Mouse (Mus musculus): ENCODE results near the gene Peak1.
"Not testable (repeated sequence)": the region's sequence is repeated elsewhere in the genome, so short reads cannot be mapped to it uniquely, and the experiment has no call there.

DNA sequence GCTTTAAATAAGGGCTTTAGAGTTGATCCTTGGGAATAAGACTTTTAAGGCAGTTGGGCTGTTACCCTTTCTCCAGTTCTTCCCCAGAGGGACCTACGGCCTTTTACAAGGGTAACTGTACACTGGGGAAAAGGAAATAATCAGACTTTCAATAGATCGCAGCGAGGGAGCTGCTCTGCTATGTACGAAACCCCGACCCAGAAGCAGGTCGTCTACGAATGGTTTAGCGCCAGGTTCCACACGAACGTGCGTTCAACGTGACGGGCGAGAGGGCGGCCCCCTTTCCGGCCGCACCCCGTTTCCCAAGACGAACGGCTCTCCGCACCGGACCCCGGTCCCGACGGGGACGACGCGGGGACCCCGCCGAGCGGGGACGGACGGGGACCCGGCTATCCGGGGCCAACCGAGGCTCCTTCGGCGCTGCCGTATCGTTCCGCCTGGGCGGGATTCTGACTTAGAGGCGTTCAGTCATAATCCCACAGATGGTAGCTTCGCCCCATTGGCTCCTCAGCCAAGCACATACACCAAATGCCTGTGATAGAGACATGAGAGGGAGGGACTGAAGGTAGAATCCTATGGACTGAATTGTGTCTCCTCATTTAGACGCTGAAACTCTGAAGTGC is 194.3 kb downstream of the Peak1 start:
- TF ChIP-seq CTCF (IDR thresholded peaks at IDR 0.05; ENCODE audit: extremely low read depth, insufficient read depth, insufficient read length, insufficient replicate concordance); POLR2A (IDR thresholded peaks at IDR 0.05; ENCODE audit: low read depth, low read length): not testable (repeated sequence)
